Mouse (Mus musculus): ENCODE measurements around the gene Olfr1280.
"Not testable (repeated sequence)": the region's sequence is repeated elsewhere in the genome, so short reads cannot be mapped to it uniquely, and the experiment has no call there.

The Olfr1280 gene

GRCm38 (mm10) chr2:111313717-111314116, at the start of gene Olfr1280:
Gene Olfr1280, plus strand, starts transcription at chr2:111314017.
- no peak for DNase-seq

- no peak for DNase-seq
These were observed 39.8 kb upstream of the Olfr1280 start, which contains the start of gene Olfr1277 for GRCm38 (mm10) chr2:111274006-111274405. Gene Olfr1277, minus strand, starts transcription at chr2:111274106.

- DNase-seq: no peak
These were observed 24.0 kb upstream of the Olfr1280 start, which contains the start of gene Olfr1278 for GRCm38 (mm10) chr2:111289836-111290235. Gene Olfr1278, plus strand, starts transcription at chr2:111290136.

GRCm38 (mm10) chr2:111298541-111298940, 15.3 kb upstream of the Olfr1280 start:
- DNase-seq: no peak

- DNase-seq: no peak
These were observed 13.4 kb upstream of the Olfr1280 start, which contains the start of gene Olfr1279 for GRCm38 (mm10) chr2:111300374-111300773. Gene Olfr1279, plus strand, starts transcription at chr2:111300635.

GRCm38 (mm10) chr2:111326220-111326619, 12.4 kb downstream of the Olfr1280 start, which contains the start of gene Olfr1281:
Gene Olfr1281, plus strand, starts transcription at chr2:111326520.
- no peak for DNase-seq

- not testable (repeated sequence) for DNase-seq
These were observed 19.9 kb downstream of the Olfr1280 start for GRCm38 (mm10) chr2:111333721-111334120.

- no peak for DNase-seq
These were observed 22.2 kb downstream of the Olfr1280 start, which contains the start of gene Olfr1282 for GRCm38 (mm10) chr2:111335976-111336375. Gene Olfr1282, minus strand, starts transcription at chr2:111336076.

GRCm38 (mm10) chr2:111366490-111366889, 52.7 kb downstream of the Olfr1280 start, which contains the start of gene Olfr1283:
Gene Olfr1283, plus strand, starts transcription at chr2:111366790.
- no peak for DNase-seq

- DNase-seq: no peak
These were observed 61.4 kb downstream of the Olfr1280 start, which contains the start of gene Olfr1284 for GRCm38 (mm10) chr2:111375222-111375621. Gene Olfr1284, plus strand, starts transcription at chr2:111375522.

All from embryo, embryonic 11 days (tissue).